In the genomic region with DNA sequence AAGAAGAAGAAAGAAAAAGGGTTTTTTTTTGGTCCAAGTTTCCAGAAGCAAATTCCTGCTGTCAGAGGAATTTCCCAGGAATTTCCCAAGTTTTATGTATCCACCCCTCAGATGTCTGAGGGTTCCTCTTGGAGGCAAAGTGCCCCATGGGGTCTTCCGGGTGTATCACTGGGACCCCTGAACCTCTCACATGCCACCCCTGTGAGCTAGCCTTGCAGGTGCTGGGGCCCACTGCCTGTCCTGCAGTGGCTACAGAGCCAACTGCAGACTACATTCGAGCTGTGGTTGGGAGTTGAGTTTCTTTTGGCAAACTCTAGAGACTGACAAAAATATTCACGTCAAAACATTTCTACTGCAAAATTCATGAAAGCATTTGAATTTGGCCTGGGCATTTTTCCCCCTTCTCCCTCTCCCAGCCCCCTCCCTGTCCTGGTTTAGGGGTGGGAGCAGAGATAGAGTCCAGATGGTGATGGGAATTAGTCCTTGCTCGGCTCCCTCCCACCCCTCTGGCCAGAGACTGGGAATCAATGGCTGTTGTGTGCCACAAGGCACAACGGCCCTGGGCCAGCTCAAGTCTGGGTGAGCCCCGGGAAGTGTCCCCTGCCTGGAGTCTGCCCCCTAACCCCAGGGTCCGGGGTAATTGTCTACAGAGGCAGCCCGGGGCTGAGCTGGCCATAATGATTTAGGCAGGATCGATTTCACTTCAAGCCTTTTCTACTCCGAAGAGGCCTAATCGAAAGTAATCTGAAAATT, we compare ENCODE assay signal across 14 mouse cellular contexts.
DNase-seq lines count a peak whose midpoint lies in the region; ATAC-seq and TF ChIP-seq lines count a peak whose summit lies in the region.
"Had no signal": no experiment of that assay in that cellular context is flagged by ENCODE, and none has a peak within 500 bp of the region (broad histone marks: within the 10 kb centered on the region; RNA-seq: fewer than 3 reads in every experiment).

No protein-coding gene starts in this region.

- intact Hi-C loops in gastrocnemius, adult 2 months (cut with DNase I), result no loop called here
- intact Hi-C loops in left cerebral cortex, adult 2 months (cut with DNase I), result no loop called here

- no peak overlapping the region for H3K9ac ChIP-seq in limb, embryonic 11.5 days (ENCODE audit: low read length)
- H3K9ac ChIP-seq: liver, embryonic 15.5 days had no signal

- no peaks in the 10 kb centered on the region for H3K36me3 ChIP-seq in limb, embryonic 11.5 days (ENCODE audit: control insufficient read depth, insufficient read depth, low read length)
- H3K36me3 ChIP-seq: liver, embryonic 15.5 days had no signal

- H3K27me3 ChIP-seq in limb, embryonic 11.5 days (ENCODE audit: control insufficient read depth, insufficient read depth, low read length), result no peaks in the 10 kb centered on the region
- H3K27me3 ChIP-seq: Patski had no signal

- peaks cover 19% of the 10 kb centered on the region for H3K4me1 ChIP-seq in limb, embryonic 11.5 days (ENCODE audit: control insufficient read depth, insufficient read depth, low read length)
- H3K4me1 ChIP-seq: liver, embryonic 15.5 days had no signal

- no peak for DNase-seq in gastrocnemius, adult 2 months
- DNase-seq in gastrocnemius, adult 8-10 months (ENCODE audit: low spot score in 2 of 2), result no peak
- peak; percentile 41 for DNase-seq in kidney, postnatal 10 days
- no peak for DNase-seq in kidney, adult 11 months
- peak; percentile 62 for DNase-seq in Muller cell, postnatal 12 days (ENCODE audit: inconsistent ontology term)
- DNase-seq in limb, embryonic 11.5 days (ENCODE audit: low spot score), result peak; percentile 55
- DNase-seq in left cerebral cortex, adult 2 months (ENCODE audit: extremely low spot score in 1 of 2, low spot score in 2 of 2), result no peak
- no peak for DNase-seq in adrenal gland, postnatal 36 days
- DNase-seq: B cell, adult 2 months; cerebellum, postnatal 25 days; right cerebral cortex, adult 18-20 months had no signal

- ATAC-seq in limb, embryonic 11.5 days (ENCODE audit: insufficient number of reproducible peaks, low FRiP score, low TSS enrichment, low read depth), result peak; percentile 62; the same call in 1 of the 2 replicates
- ATAC-seq: forebrain, embryonic 14.5 days; Patski had no signal

- peak overlapping the region; percentile 35 for H3K27ac ChIP-seq in gastrocnemius, adult 2 months
- no peak overlapping the region for H3K27ac ChIP-seq in limb, embryonic 11.5 days (replicated peaks; ENCODE audit: low read depth, low read length)
- H3K27ac ChIP-seq in left cerebral cortex, adult 2 months, result no peak overlapping the region
- H3K27ac ChIP-seq: liver, embryonic 15.5 days had no signal

- H3K4me2 ChIP-seq in limb, embryonic 11.5 days (ENCODE audit: low read depth, severe bottlenecking), result no peak overlapping the region
- H3K4me2 ChIP-seq: liver, embryonic 15.5 days had no signal

- no peak for TF ChIP-seq CTCF in gastrocnemius, adult 2 months (IDR thresholded peaks at IDR 0.05)
- TF ChIP-seq CTCF in left cerebral cortex, adult 2 months (IDR thresholded peaks at IDR 0.05), result no peak

- no peaks in the 10 kb centered on the region for H3K9me3 ChIP-seq in limb, embryonic 11.5 days (ENCODE audit: control insufficient read depth, low read length)
- H3K9me3 ChIP-seq: liver, embryonic 15.5 days had no signal

- H3K4me3 ChIP-seq in gastrocnemius, adult 2 months, result peak overlapping the region; percentile 28
- no peak overlapping the region for H3K4me3 ChIP-seq in limb, embryonic 11.5 days (ENCODE audit: low read depth, low read length)
- H3K4me3 ChIP-seq in left cerebral cortex, adult 2 months, result no peak overlapping the region
- H3K4me3 ChIP-seq: liver, embryonic 15.5 days had no signal

- 25% methylated on average over 11 of the region's 11 CpGs for whole genome bisulfite sequencing in limb, embryonic 11.5 days

Comparison
In these comparisons a context has a peak if more than half of its experiments do, and no peak if none do; other contexts are left out.
1. DNase-seq: peak in kidney, postnatal 10 days (single experiment), Muller cell, postnatal 12 days (single experiment) and limb, embryonic 11.5 days (single experiment); none in gastrocnemius, adult 2 months (single experiment), gastrocnemius, adult 8-10 months (0 of 2), kidney, adult 11 months (single experiment), left cerebral cortex, adult 2 months (0 of 2) and adrenal gland, postnatal 36 days (0 of 2).